Mouse (Mus musculus): Measurements from ENCODE around the gene Gm19410. TPM values are rescaled to one million over a fixed set of nuclear protein-coding genes. Genes with fewer than 3 reads are reported as not detected.

Gene Gm19410
- 0.10 and 0.17 TPM in 2 replicates for polyA plus RNA-seq (2014; fragmentation: Nextera tagmentation; extraction: Ambion mirVana)

DNA sequence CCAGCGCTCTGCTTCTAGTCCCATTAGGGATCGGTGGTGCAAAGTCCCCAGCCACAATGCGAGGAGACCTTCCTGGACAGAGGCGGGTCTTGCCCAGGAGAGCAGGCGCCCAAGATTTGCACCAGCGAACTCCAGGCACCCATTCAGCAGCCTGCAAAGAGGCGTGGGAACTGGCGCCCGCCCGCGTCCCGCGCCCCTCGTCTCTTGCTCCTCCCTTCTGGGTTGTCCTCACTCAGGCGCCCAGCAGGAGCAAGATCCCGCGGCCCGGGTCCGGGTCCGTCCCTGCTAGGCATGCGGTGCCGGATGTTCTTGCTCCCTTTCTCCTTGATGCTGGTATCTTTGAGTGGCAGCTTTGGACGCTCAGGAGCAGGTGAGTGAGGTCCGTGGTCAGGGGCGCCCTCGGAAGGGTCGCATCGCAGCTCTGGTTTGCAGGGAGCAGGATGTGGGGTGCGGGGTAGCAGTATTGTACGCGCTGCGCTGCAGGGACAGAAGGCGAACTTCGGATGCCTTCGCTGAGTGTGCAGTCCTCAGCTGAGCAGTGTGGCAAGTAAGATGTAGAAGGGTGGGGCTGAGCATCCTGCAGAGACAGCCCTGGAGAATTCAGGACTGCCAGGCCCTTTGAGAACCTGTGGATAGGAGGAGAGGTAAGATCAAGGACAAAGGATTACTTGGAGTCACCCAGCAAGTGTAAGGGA is at the start of gene Gm19410:
Gene Gm19410, plus strand, starts transcription at position 292 of the 695 bp plus-strand sequence.
- peak; percentile 49 for ATAC-seq (ENCODE audit: low read depth)
- Histone ChIP-seq H3K9me3 (ENCODE audit: control insufficient read depth, low read length) (no peaks in the 10 kb centered on the region), H3K4me1 (ENCODE audit: control insufficient read depth, insufficient read depth, low read length) (peaks cover 7% of the 10 kb centered on the region; the same call in 1 of the 2 replicates), H3K9ac (replicated peaks; ENCODE audit: low read depth, low read length) (peak within 1 kb of the TSS; percentile 41), H3K27me3 (ENCODE audit: control insufficient read depth, insufficient read depth, low read length) (peaks cover 11% of the 10 kb centered on the region), H3K4me3 (ENCODE audit: low read depth, low read length) (peak within 1 kb of the TSS; percentile 38), H3K36me3 (ENCODE audit: control insufficient read depth, insufficient read depth, low read length) (no peaks in the 10 kb centered on the region), H3K27ac (ENCODE audit: low read depth, low read length) (no peak within 1 kb of the TSS), H3K4me2 (ENCODE audit: low read depth, low read length) (peak within 1 kb of the TSS; percentile 91)
- WGBS = under 1% methylated on average over 35 of the region's 35 CpGs

DNA sequence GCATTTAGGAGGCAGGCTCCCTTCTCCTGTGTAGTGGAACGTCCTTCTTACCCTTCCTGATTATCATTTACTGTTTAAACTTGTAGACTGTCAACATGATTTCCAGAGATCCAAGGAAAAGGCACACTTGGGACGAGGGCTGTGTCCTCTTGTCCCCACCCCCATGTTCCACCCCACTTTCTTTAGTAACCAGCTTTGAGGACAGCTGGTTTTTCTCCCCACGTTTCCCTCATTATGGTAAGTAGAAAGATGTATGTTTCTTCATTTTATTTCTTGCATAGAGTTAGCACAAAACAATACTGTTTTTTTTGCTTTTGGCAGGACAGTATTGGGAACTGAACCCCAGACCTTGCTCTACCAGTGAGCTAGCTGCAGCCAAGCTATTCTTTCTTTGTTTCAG is 34.8 kb upstream of the Gm19410 start:
- Histone ChIP-seq H3K27me3 (ENCODE audit: control insufficient read depth, insufficient read depth, low read length) (no peaks in the 10 kb centered on the region), H3K4me3 (ENCODE audit: low read depth, low read length) (no peak overlapping the region), H3K9ac (replicated peaks; ENCODE audit: low read depth, low read length) (no peak overlapping the region), H3K4me1 (ENCODE audit: control insufficient read depth, insufficient read depth, low read length) (no peaks in the 10 kb centered on the region), H3K27ac (ENCODE audit: low read depth, low read length) (no peak overlapping the region), H3K36me3 (ENCODE audit: control insufficient read depth, insufficient read depth, low read length) (no peaks in the 10 kb centered on the region), H3K4me2 (ENCODE audit: low read depth, low read length) (no peak overlapping the region), H3K9me3 (ENCODE audit: control insufficient read depth, low read length) (no peaks in the 10 kb centered on the region)
- ATAC-seq (ENCODE audit: low read depth) = no peak
- 72% methylated on average over 3 of the region's 3 CpGs for WGBS

DNA sequence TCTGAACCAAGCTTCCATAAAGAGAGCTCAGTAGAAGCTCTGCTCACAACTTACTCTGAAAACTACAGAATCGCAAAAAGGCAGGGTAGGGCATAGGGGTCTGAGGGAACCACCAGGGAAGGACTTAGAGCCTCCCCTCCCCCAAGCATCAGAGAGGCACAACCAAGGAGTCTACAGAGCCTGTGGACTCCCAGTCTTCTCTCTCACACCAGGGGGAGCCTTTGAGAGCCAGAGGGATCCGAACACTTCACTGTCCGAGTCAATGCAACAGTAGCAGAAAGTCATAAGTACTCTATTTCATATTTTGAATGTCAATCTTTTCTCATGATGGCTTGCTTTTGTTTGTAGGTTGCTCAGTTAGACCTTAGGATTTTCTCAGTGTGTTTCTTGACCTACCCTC is 30.2 kb upstream of the Gm19410 start:
- Histone ChIP-seq H3K36me3 (ENCODE audit: control insufficient read depth, insufficient read depth, low read length) (no peaks in the 10 kb centered on the region), H3K9ac (replicated peaks; ENCODE audit: low read depth, low read length) (no peak overlapping the region), H3K9me3 (ENCODE audit: control insufficient read depth, low read length) (0 out of 2 replicates have a peak, but pooled peaks cover under 1% of the 10 kb centered on the region), H3K4me2 (ENCODE audit: low read depth, low read length) (no peak overlapping the region), H3K4me1 (ENCODE audit: control insufficient read depth, insufficient read depth, low read length) (no peaks in the 10 kb centered on the region), H3K27me3 (ENCODE audit: control insufficient read depth, insufficient read depth, low read length) (no peaks in the 10 kb centered on the region), H3K4me3 (ENCODE audit: low read depth, low read length) (no peak overlapping the region), H3K27ac (ENCODE audit: low read depth, low read length) (no peak overlapping the region)
- WGBS = 73% methylated on average over 3 of the region's 3 CpGs
- ATAC-seq (ENCODE audit: low read depth) = no peak

DNA sequence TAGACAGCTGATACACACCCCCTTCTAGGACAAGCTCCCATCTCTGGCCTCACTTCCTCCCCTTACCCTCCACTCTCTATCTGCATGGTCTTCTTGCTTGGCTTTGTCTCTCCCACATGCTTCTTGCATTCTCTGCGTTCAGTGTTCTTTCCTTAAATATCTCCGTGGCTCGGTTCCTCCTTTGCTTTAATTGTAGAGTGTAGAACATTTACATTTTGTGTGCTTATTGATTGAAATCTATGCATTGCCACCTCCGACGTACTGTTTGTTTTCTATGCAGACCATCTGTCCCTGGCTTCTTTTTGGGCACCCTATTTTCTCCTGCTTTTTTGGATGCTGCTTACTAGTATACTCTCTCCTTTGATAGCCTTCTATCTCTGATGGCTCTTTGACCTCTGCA is 9.4 kb upstream of the Gm19410 start:
- no peak overlapping the region for H3K4me2 ChIP-seq (ENCODE audit: low read depth, low read length)

DNA sequence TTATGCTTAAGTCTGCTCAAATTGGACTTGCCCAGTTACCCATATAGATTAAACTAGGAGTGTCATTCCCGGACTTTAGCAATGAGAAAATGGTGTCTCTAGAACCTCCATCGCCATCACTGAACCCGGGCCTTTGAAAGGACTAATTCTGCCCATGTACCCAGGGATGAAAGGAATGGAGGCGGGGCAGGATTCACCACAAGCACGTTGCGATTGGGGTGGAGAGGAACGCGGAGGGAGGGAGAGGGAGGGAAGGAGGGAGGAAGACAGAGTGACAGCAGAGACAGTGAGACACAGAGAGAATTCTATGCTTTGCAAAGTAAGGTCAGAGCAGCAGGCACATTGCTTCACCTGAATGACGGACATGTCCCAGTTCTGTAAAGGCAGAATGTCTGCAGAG is 570 bp upstream of the Gm19410 start:
- Histone ChIP-seq H3K4me3 (ENCODE audit: low read depth, low read length) (peak overlapping the region; percentile 38; the same call in 1 of the 2 replicates), H3K9ac (replicated peaks; ENCODE audit: low read depth, low read length) (peak overlapping the region; percentile 41; the same call in 1 of the 2 replicates), H3K36me3 (ENCODE audit: control insufficient read depth, insufficient read depth, low read length) (no peaks in the 10 kb centered on the region), H3K9me3 (ENCODE audit: control insufficient read depth, low read length) (no peaks in the 10 kb centered on the region), H3K27me3 (ENCODE audit: control insufficient read depth, insufficient read depth, low read length) (peaks cover 11% of the 10 kb centered on the region), H3K27ac (ENCODE audit: low read depth, low read length) (no peak overlapping the region), H3K4me2 (ENCODE audit: low read depth, low read length) (peak overlapping the region; percentile 91), H3K4me1 (ENCODE audit: control insufficient read depth, insufficient read depth, low read length) (peaks cover 7% of the 10 kb centered on the region; the same call in 1 of the 2 replicates)
- 4% methylated on average over 9 of the region's 9 CpGs for WGBS
- ATAC-seq (ENCODE audit: low read depth) = peak; percentile 31; the same call in 1 of the 2 replicates

More for the DNA sequence above, 9.4 kb upstream of the Gm19410 start:
- no peak overlapping the region for H3K27ac ChIP-seq (ENCODE audit: low read depth, low read length)
- H3K27me3 ChIP-seq (ENCODE audit: control insufficient read depth, insufficient read depth, low read length) = no peaks in the 10 kb centered on the region
- H3K4me1 ChIP-seq (ENCODE audit: control insufficient read depth, insufficient read depth, low read length) = no peaks in the 10 kb centered on the region
- WGBS = 89% methylated on average over 5 of the region's 5 CpGs
- no peak overlapping the region for H3K9ac ChIP-seq (replicated peaks; ENCODE audit: low read depth, low read length)
- H3K9me3 ChIP-seq (ENCODE audit: control insufficient read depth, low read length) = no peaks in the 10 kb centered on the region
- H3K36me3 ChIP-seq (ENCODE audit: control insufficient read depth, insufficient read depth, low read length) = no peaks in the 10 kb centered on the region
- ATAC-seq (ENCODE audit: low read depth) = no peak
- no peak overlapping the region for H3K4me3 ChIP-seq (ENCODE audit: low read depth, low read length)

DNA sequence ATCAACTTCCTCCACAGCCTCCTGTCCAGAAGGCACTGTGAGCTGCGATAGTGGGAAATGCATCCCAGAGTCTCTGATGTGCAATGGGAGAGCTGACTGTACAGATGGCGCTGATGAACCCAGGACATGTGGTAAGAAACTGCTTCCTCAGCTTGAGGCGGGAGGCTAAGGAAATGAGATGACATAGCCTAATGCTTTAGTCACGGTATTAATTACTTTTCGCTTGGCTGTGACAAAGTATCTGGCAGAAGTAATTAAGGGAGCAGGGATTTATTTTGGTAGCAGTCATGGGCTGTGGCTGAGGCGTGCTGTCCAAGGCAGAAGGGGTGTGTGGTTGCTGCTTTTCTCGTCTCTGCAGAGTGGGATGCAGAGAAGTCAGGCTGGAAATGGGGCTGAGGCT is 7.9 kb downstream of the Gm19410 start:
- Histone ChIP-seq H3K27ac (ENCODE audit: low read depth, low read length) (no peak overlapping the region), H3K27me3 (ENCODE audit: control insufficient read depth, insufficient read depth, low read length) (no peaks in the 10 kb centered on the region), H3K9me3 (ENCODE audit: control insufficient read depth, low read length) (no peaks in the 10 kb centered on the region), H3K4me1 (ENCODE audit: control insufficient read depth, insufficient read depth, low read length) (no peaks in the 10 kb centered on the region), H3K36me3 (ENCODE audit: control insufficient read depth, insufficient read depth, low read length) (no peaks in the 10 kb centered on the region), H3K4me2 (ENCODE audit: low read depth, low read length) (no peak overlapping the region), H3K9ac (replicated peaks; ENCODE audit: low read depth, low read length) (no peak overlapping the region), H3K4me3 (ENCODE audit: low read depth, low read length) (no peak overlapping the region)
- 16% methylated on average over 7 of the region's 7 CpGs for WGBS
- ATAC-seq (ENCODE audit: low read depth) = peak; percentile 83

Small RNAs within 50 kb of the gene (microRNA-seq; reads per million reads assigned to microRNA genes)
- not detected for gene Gm44474

Data from neural tube, embryonic 14.5 days (tissue).